Mouse (Mus musculus): Measurements from ENCODE around the gene Ctnna3.

DNA sequence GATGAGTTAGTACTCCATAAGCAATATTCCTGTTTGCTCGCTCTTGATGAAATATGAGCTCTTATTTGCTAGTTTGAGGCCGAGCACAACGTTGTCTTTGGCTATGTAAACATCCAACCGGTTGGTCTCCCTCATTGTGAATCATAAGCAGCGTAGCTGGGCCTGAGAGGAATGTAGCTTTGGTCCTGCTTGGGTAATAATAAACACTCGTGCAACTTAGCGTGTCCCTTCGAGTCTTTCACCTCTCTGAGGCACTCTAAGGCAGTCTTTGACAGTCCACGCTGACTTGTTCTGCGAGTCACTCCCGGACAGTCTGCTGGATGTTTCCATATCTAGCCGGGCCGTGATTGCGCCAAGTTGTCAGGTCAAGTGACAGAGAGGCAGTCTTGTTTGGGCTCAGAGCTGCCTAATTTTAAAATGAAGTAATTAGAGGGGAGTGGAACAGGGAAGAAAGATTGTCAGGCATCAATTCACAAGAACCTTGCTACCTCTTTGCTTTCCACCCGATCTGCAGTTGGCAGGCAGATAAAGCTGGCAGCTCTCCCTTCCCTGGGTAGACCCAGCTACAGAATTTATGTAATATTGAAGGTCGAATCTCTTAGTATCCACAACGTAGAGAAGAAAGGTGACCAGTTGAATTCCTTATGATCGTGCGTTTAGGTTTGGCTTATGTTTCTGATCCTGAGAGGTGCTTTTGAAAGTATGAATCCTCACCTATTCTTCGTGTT is 355.1 kb downstream of the Ctnna3 start:
- TF ChIP-seq JUND (IDR thresholded peaks at IDR 0.05; ENCODE audit: low read depth, low read length) (no peak), MAX (IDR thresholded peaks at IDR 0.05; ENCODE audit: low read length) (no peak), ZC3H11A (IDR thresholded peaks at IDR 0.05; ENCODE audit: low read depth, low read length) (no peak)
